Mouse (Mus musculus): ENCODE data around the gene Kdm2a.

DNA sequence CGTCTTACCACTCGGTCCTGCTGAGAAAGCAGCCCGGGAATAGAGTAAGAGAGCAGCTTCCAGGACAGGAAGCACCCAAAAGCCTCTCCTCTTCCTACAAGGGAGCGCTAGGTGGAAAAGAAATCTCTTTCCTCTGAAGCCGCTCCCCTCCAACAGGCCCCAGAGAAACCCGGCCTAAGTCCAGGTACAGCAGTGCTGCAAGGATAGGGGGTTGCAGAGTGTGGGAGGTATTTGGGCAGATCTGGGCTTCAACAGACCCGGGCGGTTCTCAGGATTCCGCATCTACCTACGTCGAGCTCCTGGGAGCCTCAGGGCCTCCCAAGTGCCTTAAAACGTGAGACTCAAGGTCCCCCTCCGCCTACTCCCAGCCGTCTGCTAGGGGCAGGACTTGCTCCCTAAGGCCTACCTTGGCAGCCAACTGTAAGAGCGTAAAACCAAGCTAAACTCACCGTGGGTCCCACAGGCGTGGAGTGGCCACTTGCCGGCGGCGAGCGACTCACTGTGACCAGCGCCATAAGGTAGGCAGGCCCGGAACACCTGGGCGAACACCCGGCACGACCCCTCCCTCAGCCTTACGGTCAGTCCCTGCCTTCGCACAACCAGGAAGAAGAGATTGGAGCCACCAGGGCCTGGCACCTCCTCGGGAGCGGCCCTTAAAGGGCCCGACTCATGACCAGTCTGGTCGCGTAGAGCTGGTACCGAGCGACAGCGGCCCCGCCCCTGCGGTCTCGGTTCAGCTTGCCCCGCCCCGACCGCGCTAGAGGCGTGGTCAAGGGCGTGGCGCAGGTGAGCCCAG lies 129.3 kb downstream of the Kdm2a start, which contains the start of gene Ssh3:
- no peak for TF ChIP-seq MYOD1 (IDR thresholded peaks at IDR 0.05; ENCODE audit: control insufficient read depth in 1 of 3, insufficient read length in 2 of 3, low read depth in 2 of 3)
- TF ChIP-seq POLR2A (IDR thresholded peaks at IDR 0.05; ENCODE audit: insufficient read length, low read depth), result no peak
- no peak for TF ChIP-seq MYOG (IDR thresholded peaks at IDR 0.05; ENCODE audit: control insufficient read depth in 1 of 3, insufficient read depth in 1 of 3, insufficient read length in 2 of 3, low read depth in 2 of 3)
- no peak for TF ChIP-seq USF1 (IDR thresholded peaks at IDR 0.05; ENCODE audit: low read depth)
- no peak for TF ChIP-seq E2F4 (IDR thresholded peaks at IDR 0.05; ENCODE audit: insufficient read depth)
- no peak for TF ChIP-seq TCF3 (IDR thresholded peaks at IDR 0.05; ENCODE audit: insufficient read length, low read depth)
- no peak for TF ChIP-seq POLR2AphosphoS2 (IDR thresholded peaks at IDR 0.05; ENCODE audit: insufficient read length, low read depth)

Data from myocyte (in vitro differentiated cells).